Mouse (Mus musculus) neural tube, embryonic 14.5 days (tissue): ENCODE measurements around the gene Cwc22. TPM values are rescaled to one million over a fixed set of nuclear protein-coding genes. Genes with fewer than 3 reads are reported as not detected.

ENCODE experiments used
- ATAC-seq: fragments of 200-750 bp; cut with Nextera tagmentation; 2 replicates; pipeline ENCODE4 v1.8.0; 2017; ENCODE audit warnings: low read depth, mild to moderate bottlenecking, moderate TSS enrichment, moderate library complexity
- H3K27ac ChIP-seq: fragments of 300-500 bp; sonication (generic); 2 replicates; pipeline ENCODE4 v1.5.1; 2014; ENCODE audit warnings: low read depth, mild to moderate bottlenecking, control low read depth, low read length, moderate library complexity, mixed read lengths
- H3K27me3 ChIP-seq: fragments of 300-500 bp; sonication (generic); 2 replicates; pipeline ENCODE4 v1.6.1; 2014; ENCODE audit warnings: low read length; ENCODE audit not compliant: control insufficient read depth, insufficient read depth
- H3K36me3 ChIP-seq: fragments of 300-500 bp; sonication (generic); 2 replicates; pipeline ENCODE4 v1.6.1; 2014; ENCODE audit warnings: low read length, mixed read lengths; ENCODE audit not compliant: control insufficient read depth, insufficient read depth
- H3K4me1 ChIP-seq: fragments of 300-500 bp; sonication (generic); 2 replicates; pipeline ENCODE4 v1.6.1; 2014; ENCODE audit warnings: low read length; ENCODE audit not compliant: control insufficient read depth, insufficient read depth
- H3K4me2 ChIP-seq: fragments of 300-500 bp; sonication (generic); 2 replicates; pipeline ENCODE4 v1.6.1; 2014; ENCODE audit warnings: mild to moderate bottlenecking, low read depth, low read length, control low read depth
- H3K4me3 ChIP-seq: fragments of 300-500 bp; sonication (generic); 2 replicates; pipeline ENCODE4 v1.5.1; 2014; ENCODE audit warnings: low read depth, low read length, control low read depth, mixed read lengths
- H3K9ac ChIP-seq: fragments of 300-500 bp; sonication (generic); replicated peaks from 2 replicates; pipeline ENCODE4 v1.6.1; 2014; ENCODE audit warnings: low read depth, mild to moderate bottlenecking, control low read depth, low read length, mixed read lengths
- H3K9me3 ChIP-seq: fragments of 300-500 bp; sonication (generic); 2 replicates; pipeline ENCODE4 v1.6.1; 2016; ENCODE audit warnings: low read length; ENCODE audit not compliant: control insufficient read depth
- WGBS: fragments of 180-500 bp; shearing (Covaris S2); extraction: QIAGEN DNeasy Blood & Tissue Kit; methylation state at CpG from one replicate; pipeline ENCODE4 v1.1.7; 2014; 5-methylcytosine and 5-hydroxymethylcytosine counted together
- polyA plus RNA-seq: library from polyadenylated mRNA; unstranded; fragments of >200 nt; fragmentation: Nextera tagmentation; extraction: Ambion mirVana; gene quantifications from 2 replicates; pipeline ENCODE4 v1.2.1, GENCODE M21; 2014

The Cwc22 gene
- polyA plus RNA-seq, 1 experiment from 2014 or later = 17.3 TPM

GRCm38 (mm10) chr2:77874678-77875077, 71.5 kb downstream of the Cwc22 start:
- no peak for ATAC-seq
- WGBS = 85% methylated on average over 3 of the region's 3 CpGs
- H3K27me3 ChIP-seq = no peaks in the 10 kb centered on the region
- H3K9ac ChIP-seq = no peak overlapping the region
- no peak overlapping the region for H3K4me2 ChIP-seq
- no peaks in the 10 kb centered on the region for H3K9me3 ChIP-seq
- no peak overlapping the region for H3K27ac ChIP-seq
- H3K36me3 ChIP-seq = no peaks in the 10 kb centered on the region
- no peaks in the 10 kb centered on the region for H3K4me1 ChIP-seq
- H3K4me3 ChIP-seq = no peak overlapping the region

- no peak overlapping the region for H3K4me2 ChIP-seq
- no peak for ATAC-seq
- H3K36me3 ChIP-seq = no peaks in the 10 kb centered on the region
- H3K9me3 ChIP-seq = no peaks in the 10 kb centered on the region
- H3K9ac ChIP-seq = no peak overlapping the region
- no peak overlapping the region for H3K27ac ChIP-seq
- H3K4me3 ChIP-seq = no peak overlapping the region
- no peaks in the 10 kb centered on the region for H3K4me1 ChIP-seq
- no peaks in the 10 kb centered on the region for H3K27me3 ChIP-seq
These were observed 72.4 kb downstream of the Cwc22 start for GRCm38 (mm10) chr2:77873806-77874205.

GRCm38 (mm10) chr2:77872676-77873075, 73.5 kb downstream of the Cwc22 start:
- Histone ChIP-seq H3K4me3 (no peak overlapping the region), H3K9me3 (no peaks in the 10 kb centered on the region), H3K27ac (no peak overlapping the region), H3K4me2 (no peak overlapping the region), H3K36me3 (no peaks in the 10 kb centered on the region), H3K27me3 (no peaks in the 10 kb centered on the region), H3K4me1 (no peaks in the 10 kb centered on the region), H3K9ac (no peak overlapping the region)
- 82% methylated on average over 2 of the region's 2 CpGs for WGBS
- ATAC-seq = no peak

- Histone ChIP-seq H3K27me3 (no peaks in the 10 kb centered on the region), H3K9me3 (no peaks in the 10 kb centered on the region), H3K4me2 (no peak overlapping the region), H3K27ac (no peak overlapping the region), H3K9ac (no peak overlapping the region), H3K36me3 (no peaks in the 10 kb centered on the region), H3K4me1 (no peaks in the 10 kb centered on the region), H3K4me3 (no peak overlapping the region)
- ATAC-seq = no peak
These were observed 75.0 kb downstream of the Cwc22 start for GRCm38 (mm10) chr2:77871146-77871545.

- Histone ChIP-seq H3K27me3 (no peaks in the 10 kb centered on the region), H3K36me3 (no peaks in the 10 kb centered on the region), H3K9me3 (no peaks in the 10 kb centered on the region), H3K4me3 (no peak overlapping the region), H3K4me1 (no peaks in the 10 kb centered on the region), H3K9ac (no peak overlapping the region), H3K27ac (no peak overlapping the region), H3K4me2 (no peak overlapping the region)
- WGBS = 89% methylated on average over 4 of the region's 4 CpGs
- ATAC-seq = no peak
These were observed 76.4 kb downstream of the Cwc22 start for GRCm38 (mm10) chr2:77869729-77870280.

- H3K9ac ChIP-seq = no peak overlapping the region
- H3K27me3 ChIP-seq = no peaks in the 10 kb centered on the region
- H3K4me2 ChIP-seq = no peak overlapping the region
- no peaks in the 10 kb centered on the region for H3K36me3 ChIP-seq
- 58% methylated on average over 6 of the region's 6 CpGs for WGBS
- H3K4me3 ChIP-seq = no peak overlapping the region
- no peak for ATAC-seq
- no peak overlapping the region for H3K27ac ChIP-seq
- no peaks in the 10 kb centered on the region for H3K9me3 ChIP-seq
- H3K4me1 ChIP-seq = no peaks in the 10 kb centered on the region
These were observed 82.2 kb downstream of the Cwc22 start for GRCm38 (mm10) chr2:77863934-77864333.

- no peaks in the 10 kb centered on the region for H3K4me1 ChIP-seq
- H3K4me3 ChIP-seq = no peak overlapping the region
- H3K9ac ChIP-seq = no peak overlapping the region
- H3K9me3 ChIP-seq = no peaks in the 10 kb centered on the region
- no peak overlapping the region for H3K27ac ChIP-seq
- H3K27me3 ChIP-seq = no peaks in the 10 kb centered on the region
- no peak for ATAC-seq
- 80% methylated on average over 15 of the region's 15 CpGs for WGBS
- no peak overlapping the region for H3K4me2 ChIP-seq
- H3K36me3 ChIP-seq = no peaks in the 10 kb centered on the region
These were observed 82.7 kb downstream of the Cwc22 start for GRCm38 (mm10) chr2:77863522-77863921.

GRCm38 (mm10) chr2:77841464-77841863, 104.7 kb downstream of the Cwc22 start:
- H3K27me3 ChIP-seq = no peaks in the 10 kb centered on the region
- no peak overlapping the region for H3K4me2 ChIP-seq
- 56% methylated on average over 6 of the region's 6 CpGs for WGBS
- no peak for ATAC-seq
- no peak overlapping the region for H3K9ac ChIP-seq
- no peaks in the 10 kb centered on the region for H3K4me1 ChIP-seq
- no peaks in the 10 kb centered on the region for H3K36me3 ChIP-seq
- no peaks in the 10 kb centered on the region for H3K9me3 ChIP-seq
- no peak overlapping the region for H3K27ac ChIP-seq
- no peak overlapping the region for H3K4me3 ChIP-seq

- ATAC-seq = no peak
- H3K27ac ChIP-seq = no peak overlapping the region
- no peaks in the 10 kb centered on the region for H3K9me3 ChIP-seq
- no peak overlapping the region for H3K4me3 ChIP-seq
- H3K36me3 ChIP-seq = no peaks in the 10 kb centered on the region
- H3K27me3 ChIP-seq = no peaks in the 10 kb centered on the region
- no peaks in the 10 kb centered on the region for H3K4me1 ChIP-seq
- no peak overlapping the region for H3K9ac ChIP-seq
- H3K4me2 ChIP-seq = no peak overlapping the region
- 86% methylated on average over 17 of the region's 17 CpGs for WGBS
These were observed 106.6 kb downstream of the Cwc22 start for GRCm38 (mm10) chr2:77839587-77839986.

- 100% methylated on average over 1 of the region's 1 CpGs for WGBS
These were observed 107.5 kb downstream of the Cwc22 start for GRCm38 (mm10) chr2:77838688-77839087.

More at GRCm38 (mm10) chr2:77838688-77839087, 107.5 kb downstream of the Cwc22 start:
- H3K36me3 ChIP-seq = no peaks in the 10 kb centered on the region
- no peak for ATAC-seq
- no peaks in the 10 kb centered on the region for H3K27me3 ChIP-seq
- no peak overlapping the region for H3K4me2 ChIP-seq
- H3K27ac ChIP-seq = no peak overlapping the region
- no peak overlapping the region for H3K9ac ChIP-seq
- no peaks in the 10 kb centered on the region for H3K4me1 ChIP-seq
- H3K9me3 ChIP-seq = no peaks in the 10 kb centered on the region
- H3K4me3 ChIP-seq = no peak overlapping the region
